Mouse (Mus musculus): ENCODE measurements at regions not wholly inside any gene's neighbourhood (a gene's known extent, or its start where the extent isn't known, plus 50 kb on each side); places are given as distances from the start of the nearest gene placed in this dataset.

DNA sequence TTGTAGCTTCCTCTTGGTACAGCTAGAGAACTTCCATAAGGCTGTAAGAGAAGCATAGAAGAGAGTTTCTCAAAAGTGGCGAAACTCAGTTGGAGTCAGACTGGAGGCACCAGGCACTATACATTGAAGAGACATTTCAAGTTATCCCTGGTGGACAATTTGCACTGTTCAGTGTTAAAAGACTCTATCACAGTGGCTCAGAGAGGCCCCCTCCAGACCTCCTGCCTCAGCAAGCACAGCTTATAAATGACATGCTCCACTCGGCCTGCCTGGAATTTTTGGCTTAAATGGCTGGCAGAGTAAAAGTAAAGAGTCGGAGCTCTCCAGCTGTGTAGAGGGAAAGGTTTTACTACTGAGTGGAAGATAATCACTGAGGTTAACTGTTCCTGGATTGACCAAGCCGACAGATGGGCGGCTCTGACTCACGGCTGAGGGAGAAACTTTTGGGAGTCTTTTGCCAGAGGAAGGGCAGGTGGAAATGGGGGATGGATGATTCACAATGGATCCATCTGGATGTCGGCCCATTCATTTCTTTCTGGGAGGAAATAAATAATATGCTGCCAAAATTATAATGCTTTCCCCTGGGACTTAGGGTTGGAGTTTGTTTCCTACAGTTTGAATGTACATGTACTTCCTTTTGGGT lies 395.6 kb downstream of the Bcl11a start:
- Histone ChIP-seq H3K4me1 (no peaks in the 10 kb centered on the region), H3K9ac (no peak overlapping the region), H3K36me3 (ENCODE audit: poor library complexity, severe bottlenecking) (no peaks in the 10 kb centered on the region), H3K4me2 (no peak overlapping the region), H3K4me3 (no peak overlapping the region), H3K27me3 (no peaks in the 10 kb centered on the region), H3K9me3 (replicated peaks) (no peaks in the 10 kb centered on the region), H3K27ac (no peak overlapping the region)
- 47% methylated on average over 7 of the region's 7 CpGs for WGBS
- ATAC-seq = no peak

DNA sequence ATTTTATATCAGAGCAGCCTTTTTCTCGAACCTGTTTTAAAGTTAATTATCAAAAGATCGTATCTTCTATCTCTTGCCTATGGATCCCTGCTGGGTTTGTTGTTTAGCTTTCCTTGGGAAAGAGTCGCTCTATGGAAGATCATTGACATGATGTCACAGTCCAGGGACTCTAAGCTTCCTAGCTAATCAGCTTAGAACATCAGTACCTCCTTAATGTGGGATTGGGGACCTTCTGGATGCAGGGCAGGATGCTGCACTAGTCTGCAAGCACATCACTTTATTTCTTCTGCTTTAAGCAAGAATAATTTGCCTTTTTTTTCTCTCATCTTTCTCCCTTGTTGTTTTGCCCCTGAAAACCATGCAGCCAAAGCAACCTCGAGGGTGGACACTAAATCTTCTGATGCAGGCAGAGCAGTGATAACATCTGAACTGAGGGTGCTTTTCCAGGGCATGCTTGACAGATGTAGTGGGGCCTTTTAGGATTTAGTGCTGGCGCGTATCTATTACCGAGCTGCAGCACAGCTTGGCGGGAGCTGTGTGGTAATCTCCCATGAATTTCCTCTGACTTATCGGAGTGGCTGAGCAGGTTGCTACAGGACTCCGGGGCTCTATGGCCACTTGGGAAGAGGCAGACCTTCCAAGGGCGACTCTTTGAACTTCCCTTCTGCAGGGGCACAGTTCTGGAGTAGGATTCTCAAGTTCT lies 425.0 kb downstream of the Bcl11a start:
- H3K27ac ChIP-seq = no peak overlapping the region
- no peak overlapping the region for H3K9ac ChIP-seq
- no peak overlapping the region for H3K4me3 ChIP-seq
- H3K36me3 ChIP-seq (ENCODE audit: poor library complexity, severe bottlenecking) = no peaks in the 10 kb centered on the region
- H3K9me3 ChIP-seq (replicated peaks) = no peaks in the 10 kb centered on the region
- H3K4me2 ChIP-seq = no peak overlapping the region
- no peaks in the 10 kb centered on the region for H3K27me3 ChIP-seq
- WGBS = 39% methylated on average over 11 of the region's 11 CpGs
- ATAC-seq = no peak
- no peaks in the 10 kb centered on the region for H3K4me1 ChIP-seq

DNA sequence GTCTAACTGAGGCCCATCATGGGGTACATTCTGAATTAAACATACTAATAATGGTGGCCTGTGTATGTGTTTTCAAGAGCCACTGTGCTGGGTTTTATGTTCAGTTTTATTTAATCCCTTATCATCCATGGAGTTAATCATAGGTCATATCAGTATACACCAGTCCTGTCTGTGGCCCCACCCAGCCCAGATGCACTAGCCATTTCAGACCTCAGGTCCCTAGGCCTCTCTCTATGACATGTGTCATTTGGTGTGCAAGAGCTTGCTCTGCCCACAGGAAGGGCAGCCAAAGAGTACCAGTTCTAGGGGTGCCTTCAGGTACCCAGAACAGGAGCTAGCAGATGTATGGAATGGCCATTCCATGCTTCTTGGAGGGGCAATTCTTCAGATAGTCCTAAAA lies 437.7 kb downstream of the Bcl11a start:
- Histone ChIP-seq H3K27me3 (no peaks in the 10 kb centered on the region), H3K9me3 (replicated peaks) (no peaks in the 10 kb centered on the region), H3K27ac (no peak overlapping the region), H3K4me1 (no peaks in the 10 kb centered on the region), H3K4me2 (no peak overlapping the region), H3K4me3 (no peak overlapping the region), H3K36me3 (ENCODE audit: poor library complexity, severe bottlenecking) (no peaks in the 10 kb centered on the region), H3K9ac (no peak overlapping the region)
- ATAC-seq = no peak

DNA sequence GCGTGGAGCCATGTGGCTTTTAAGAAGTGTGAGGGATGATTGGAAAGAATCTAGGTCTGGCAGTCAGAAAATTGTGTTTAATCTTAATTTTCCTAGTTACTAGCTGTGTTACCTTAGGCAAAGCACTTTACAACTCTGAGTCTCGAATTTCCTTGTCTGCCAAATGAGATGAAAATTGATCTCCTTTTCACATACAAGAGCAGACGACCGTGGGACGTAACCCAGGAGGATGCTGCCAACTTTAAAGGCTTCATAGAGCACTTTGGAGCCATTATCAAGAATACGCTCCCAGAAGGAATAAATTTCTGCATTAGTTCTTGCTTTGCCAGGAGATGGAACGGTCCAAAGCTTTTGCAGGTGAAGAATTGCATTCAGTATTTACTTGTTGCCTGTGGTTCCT lies 457.6 kb downstream of the Bcl11a start:
- Histone ChIP-seq H3K4me2 (no peak overlapping the region), H3K27ac (no peak overlapping the region), H3K4me1 (no peaks in the 10 kb centered on the region), H3K9me3 (replicated peaks) (no peaks in the 10 kb centered on the region), H3K27me3 (no peaks in the 10 kb centered on the region), H3K36me3 (ENCODE audit: poor library complexity, severe bottlenecking) (no peaks in the 10 kb centered on the region), H3K9ac (no peak overlapping the region), H3K4me3 (no peak overlapping the region)
- peak; percentile 27; the same call in 1 of the 2 replicates for ATAC-seq
- WGBS = 68% methylated on average over 7 of the region's 7 CpGs

DNA sequence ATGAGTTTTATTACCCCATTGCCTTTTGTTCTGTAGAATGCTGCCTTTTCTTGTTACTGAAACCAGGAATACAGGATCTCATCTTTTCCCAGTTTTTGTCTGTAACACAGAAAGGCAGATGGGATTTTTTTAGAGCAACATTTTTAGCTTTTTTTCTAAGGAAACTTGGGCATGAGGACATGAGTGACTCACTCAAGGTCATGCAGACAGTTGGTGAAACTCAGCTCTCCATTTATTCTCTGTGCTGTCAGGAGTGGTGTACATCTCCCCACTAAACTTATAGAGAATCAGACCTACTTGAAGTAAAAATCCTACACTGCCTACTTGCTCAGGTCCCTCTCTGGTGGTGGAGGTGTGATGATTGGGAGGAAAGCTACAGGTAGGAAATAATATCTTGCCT lies 459.9 kb downstream of the Bcl11a start:
- no peaks in the 10 kb centered on the region for H3K4me1 ChIP-seq
- no peak overlapping the region for H3K4me2 ChIP-seq
- H3K27me3 ChIP-seq = no peaks in the 10 kb centered on the region
- H3K9me3 ChIP-seq (replicated peaks) = no peaks in the 10 kb centered on the region
- no peak overlapping the region for H3K9ac ChIP-seq
- ATAC-seq = no peak
- H3K27ac ChIP-seq = no peak overlapping the region
- H3K4me3 ChIP-seq = no peak overlapping the region
- H3K36me3 ChIP-seq (ENCODE audit: poor library complexity, severe bottlenecking) = no peaks in the 10 kb centered on the region

DNA sequence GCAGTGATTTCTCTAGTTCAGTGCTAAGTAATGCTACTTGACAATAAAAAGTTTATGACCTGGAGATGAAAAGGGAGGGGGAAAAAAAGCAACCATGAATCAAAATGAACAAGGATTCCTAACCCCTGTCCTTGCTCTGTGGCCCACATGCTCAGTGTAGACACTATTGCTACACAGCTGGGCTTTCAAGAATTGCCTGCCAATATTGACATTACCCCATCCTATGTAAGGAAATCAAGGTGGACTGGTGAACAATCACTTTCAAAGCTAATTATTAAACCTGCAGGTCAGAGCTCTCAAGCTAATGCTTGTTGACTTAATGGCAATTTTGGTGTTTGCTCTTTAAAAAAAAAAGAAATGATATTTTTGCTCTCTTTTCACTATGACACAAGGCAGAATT lies 491.8 kb downstream of the Bcl11a start:
- Histone ChIP-seq H3K27ac (no peak overlapping the region), H3K4me2 (no peak overlapping the region), H3K36me3 (ENCODE audit: poor library complexity, severe bottlenecking) (no peaks in the 10 kb centered on the region), H3K27me3 (no peaks in the 10 kb centered on the region), H3K9ac (no peak overlapping the region), H3K4me3 (no peak overlapping the region), H3K9me3 (replicated peaks) (no peaks in the 10 kb centered on the region), H3K4me1 (no peaks in the 10 kb centered on the region)
- ATAC-seq = no peak

DNA sequence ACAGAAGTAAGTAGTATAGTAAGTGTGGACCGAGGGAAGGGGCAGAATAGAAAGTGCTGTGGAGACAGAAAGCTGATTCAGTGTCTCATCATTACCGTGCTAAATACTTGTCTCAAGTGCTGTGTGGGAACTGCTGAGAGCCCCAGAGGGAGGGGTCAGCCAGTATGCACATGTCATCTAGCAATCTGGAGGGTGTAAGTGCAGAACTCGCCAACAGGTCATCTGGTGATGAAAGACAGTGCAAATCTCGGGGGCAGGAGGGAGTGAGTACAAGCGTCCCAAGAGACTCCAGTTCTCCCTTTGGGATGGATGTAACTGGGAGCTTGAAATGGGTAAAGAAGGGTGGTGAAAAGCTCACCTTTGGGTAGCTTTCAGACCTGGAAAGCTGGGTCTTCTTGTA lies 535.7 kb downstream of the Bcl11a start:
- Histone ChIP-seq H3K9me3 (replicated peaks) (no peaks in the 10 kb centered on the region), H3K4me2 (no peak overlapping the region), H3K4me3 (no peak overlapping the region), H3K4me1 (no peaks in the 10 kb centered on the region), H3K9ac (no peak overlapping the region), H3K36me3 (ENCODE audit: poor library complexity, severe bottlenecking) (no peaks in the 10 kb centered on the region), H3K27me3 (no peaks in the 10 kb centered on the region), H3K27ac (no peak overlapping the region)
- no peak for ATAC-seq
- WGBS = 78% methylated on average over 5 of the region's 5 CpGs

DNA sequence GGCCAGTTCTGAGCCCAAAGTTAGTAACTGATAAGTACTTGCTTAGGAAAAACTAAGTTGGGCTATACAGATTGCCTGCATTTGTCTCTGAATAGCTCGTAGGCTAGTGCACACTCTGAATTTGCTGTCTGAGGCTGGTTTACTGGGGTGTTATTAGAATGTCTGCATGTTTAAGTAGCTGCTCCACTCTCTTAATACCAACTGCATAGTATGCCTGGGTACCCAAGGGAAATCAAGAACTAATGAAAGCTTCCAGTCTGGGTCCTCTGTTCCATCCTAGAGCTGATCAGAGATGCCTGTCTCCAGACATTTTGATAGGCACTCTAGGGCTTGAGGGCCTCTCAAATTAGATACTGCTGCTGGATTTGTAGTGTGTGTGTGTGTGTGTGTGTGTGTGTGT lies 537.6 kb downstream of the Bcl11a start:
- no peaks in the 10 kb centered on the region for H3K9me3 ChIP-seq (replicated peaks)
- no peaks in the 10 kb centered on the region for H3K27me3 ChIP-seq
- no peak overlapping the region for H3K4me2 ChIP-seq
- no peak overlapping the region for H3K27ac ChIP-seq
- H3K9ac ChIP-seq = no peak overlapping the region
- ATAC-seq = no peak
- WGBS = 95% methylated on average over 1 of the region's 1 CpGs
- H3K36me3 ChIP-seq (ENCODE audit: poor library complexity, severe bottlenecking) = no peaks in the 10 kb centered on the region
- H3K4me1 ChIP-seq = no peaks in the 10 kb centered on the region
- H3K4me3 ChIP-seq = no peak overlapping the region

DNA sequence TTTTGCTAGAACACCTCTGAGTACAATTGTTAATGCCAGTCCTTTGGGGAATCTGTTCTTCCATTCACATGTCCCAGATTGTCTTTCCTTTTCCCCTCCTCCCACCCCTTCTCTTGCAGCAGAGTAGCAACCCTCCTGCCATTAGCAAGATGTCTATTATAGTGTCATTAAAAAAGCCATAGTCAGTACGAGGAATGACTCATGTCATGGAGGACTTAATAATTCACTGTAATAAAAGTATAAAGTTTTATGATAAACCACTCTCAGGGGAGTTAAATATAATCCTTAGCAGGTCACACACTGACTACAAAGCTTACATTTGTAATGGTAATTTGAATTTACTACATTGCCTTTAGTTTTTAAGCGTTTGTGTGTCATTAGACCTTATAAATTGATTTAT lies 540.7 kb downstream of the Bcl11a start:
- H3K27me3 ChIP-seq = no peaks in the 10 kb centered on the region
- no peaks in the 10 kb centered on the region for H3K4me1 ChIP-seq
- no peak overlapping the region for H3K4me3 ChIP-seq
- no peaks in the 10 kb centered on the region for H3K36me3 ChIP-seq (ENCODE audit: poor library complexity, severe bottlenecking)
- no peak for ATAC-seq
- H3K4me2 ChIP-seq = no peak overlapping the region
- H3K9me3 ChIP-seq (replicated peaks) = no peaks in the 10 kb centered on the region
- WGBS = 73% methylated on average over 2 of the region's 2 CpGs
- no peak overlapping the region for H3K27ac ChIP-seq
- no peak overlapping the region for H3K9ac ChIP-seq

DNA sequence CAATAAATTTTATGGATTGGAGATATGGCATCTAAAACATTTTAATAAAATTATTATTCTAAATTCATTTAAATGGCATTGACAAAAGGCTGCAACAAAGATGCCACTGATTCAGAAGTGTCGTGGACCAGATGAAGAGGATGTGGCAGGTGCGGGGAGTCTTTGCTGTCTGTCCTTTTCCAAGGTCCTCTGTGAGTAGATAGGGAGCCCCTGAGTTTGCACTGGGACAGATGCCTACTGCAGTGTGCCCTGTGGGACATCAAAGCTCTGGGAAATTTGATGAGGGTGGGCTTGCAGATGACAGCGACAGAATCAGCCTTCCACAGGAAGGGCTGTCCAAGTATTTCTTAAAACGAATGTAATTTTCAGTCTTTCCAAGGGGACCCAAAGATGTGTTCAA lies 541.2 kb downstream of the Bcl11a start:
- 81% methylated on average over 4 of the region's 4 CpGs for WGBS
- ATAC-seq = no peak
- no peaks in the 10 kb centered on the region for H3K9me3 ChIP-seq (replicated peaks)
- no peak overlapping the region for H3K27ac ChIP-seq
- no peaks in the 10 kb centered on the region for H3K36me3 ChIP-seq (ENCODE audit: poor library complexity, severe bottlenecking)
- H3K27me3 ChIP-seq = no peaks in the 10 kb centered on the region
- H3K9ac ChIP-seq = no peak overlapping the region
- H3K4me2 ChIP-seq = no peak overlapping the region
- no peaks in the 10 kb centered on the region for H3K4me1 ChIP-seq
- no peak overlapping the region for H3K4me3 ChIP-seq

DNA sequence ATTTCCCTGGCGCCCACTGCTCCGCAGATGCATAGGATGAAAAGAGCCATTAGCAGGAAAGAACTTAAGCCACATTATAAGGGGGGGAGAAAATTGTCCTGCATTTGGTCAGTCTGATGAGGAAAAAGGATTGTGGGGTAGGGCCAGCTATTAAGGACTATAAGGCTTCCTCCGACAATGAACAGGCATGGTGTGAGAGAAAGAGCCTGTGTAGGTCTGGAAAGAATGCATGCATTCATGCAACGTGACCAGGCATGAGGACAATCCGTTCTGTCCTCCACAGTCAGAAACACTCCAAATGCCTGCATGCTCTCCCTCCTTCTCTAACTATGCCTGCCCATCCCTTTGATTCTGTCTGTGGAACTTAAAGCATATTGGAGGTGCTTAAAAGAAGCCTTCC lies 550.8 kb downstream of the Bcl11a start:
- H3K4me2 ChIP-seq = 0 out of 2 replicates have a peak overlapping the region, but pooled peaks have one; percentile 1
- H3K36me3 ChIP-seq (ENCODE audit: poor library complexity, severe bottlenecking) = no peaks in the 10 kb centered on the region
- H3K4me1 ChIP-seq = peaks cover 19% of the 10 kb centered on the region
- no peaks in the 10 kb centered on the region for H3K27me3 ChIP-seq
- no peak overlapping the region for H3K27ac ChIP-seq
- no peak overlapping the region for H3K9ac ChIP-seq
- H3K4me3 ChIP-seq = no peak overlapping the region
- ATAC-seq = peak; percentile 31
- 9% methylated on average over 5 of the region's 5 CpGs for WGBS
- no peaks in the 10 kb centered on the region for H3K9me3 ChIP-seq (replicated peaks)

DNA sequence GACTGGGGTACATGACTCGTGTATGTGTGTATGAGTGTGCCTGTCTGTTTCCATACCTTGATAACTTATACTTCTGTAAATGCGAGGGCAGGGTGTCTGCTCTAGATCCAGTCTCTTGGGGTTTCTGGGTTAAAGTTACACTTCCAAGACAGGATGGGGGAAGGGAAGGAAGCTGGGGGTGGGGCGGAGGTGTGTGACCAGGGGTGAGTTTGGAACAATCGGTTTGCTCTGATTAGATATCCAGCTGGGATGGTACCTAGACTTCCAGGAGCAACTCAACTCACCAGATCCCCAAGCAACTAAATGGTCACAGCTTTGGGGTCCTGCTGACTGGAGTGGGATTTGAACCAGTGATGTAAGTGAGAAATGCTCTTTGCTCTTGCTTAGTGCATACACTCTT lies 551.6 kb downstream of the Bcl11a start:
- no peak overlapping the region for H3K4me3 ChIP-seq
- H3K36me3 ChIP-seq (ENCODE audit: poor library complexity, severe bottlenecking) = no peaks in the 10 kb centered on the region
- H3K4me1 ChIP-seq = peaks cover 19% of the 10 kb centered on the region
- no peak overlapping the region for H3K4me2 ChIP-seq
- H3K27me3 ChIP-seq = no peaks in the 10 kb centered on the region
- no peak for ATAC-seq
- no peak overlapping the region for H3K9ac ChIP-seq
- no peak overlapping the region for H3K27ac ChIP-seq
- 59% methylated on average over 4 of the region's 4 CpGs for WGBS
- H3K9me3 ChIP-seq (replicated peaks) = no peaks in the 10 kb centered on the region

DNA sequence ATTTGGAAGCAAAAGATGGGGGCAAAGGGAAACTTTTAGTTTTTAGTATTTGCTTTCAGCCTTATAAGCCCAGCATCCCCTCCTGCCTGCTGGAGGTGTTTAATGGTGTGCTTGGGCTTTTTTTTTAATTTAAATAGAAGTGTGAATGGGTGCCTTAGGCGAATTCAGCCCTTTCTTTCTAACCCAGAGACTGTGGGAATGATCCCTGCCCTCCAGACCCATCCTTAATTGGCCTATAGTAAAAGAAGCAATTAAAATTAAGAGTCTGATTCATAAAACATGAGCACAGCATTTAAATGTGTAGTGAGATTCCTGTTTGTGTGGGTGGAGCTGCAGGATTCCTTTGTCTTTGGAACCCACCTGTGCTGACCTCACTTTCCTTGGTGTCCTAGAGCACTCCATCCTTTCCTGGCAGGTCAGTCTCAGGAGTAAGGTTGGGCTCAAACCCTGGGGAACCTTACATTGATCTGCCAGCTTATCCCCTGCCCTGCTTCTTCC lies 552.6 kb downstream of the Bcl11a start:
- WGBS = 4% methylated on average over 1 of the region's 1 CpGs
- peak overlapping the region; percentile 68; the same call in 1 of the 2 replicates for H3K27ac ChIP-seq
- no peak overlapping the region for H3K9ac ChIP-seq
- no peaks in the 10 kb centered on the region for H3K9me3 ChIP-seq (replicated peaks)
- H3K4me1 ChIP-seq = peaks cover 19% of the 10 kb centered on the region
- peak; percentile 31; the same call in 1 of the 2 replicates for ATAC-seq
- no peaks in the 10 kb centered on the region for H3K36me3 ChIP-seq (ENCODE audit: poor library complexity, severe bottlenecking)
- no peak overlapping the region for H3K4me3 ChIP-seq
- no peaks in the 10 kb centered on the region for H3K27me3 ChIP-seq
- H3K4me2 ChIP-seq = no peak overlapping the region
